Comparison of ENCODE assay signal across 10 mouse cellular contexts in the genomic region with DNA sequence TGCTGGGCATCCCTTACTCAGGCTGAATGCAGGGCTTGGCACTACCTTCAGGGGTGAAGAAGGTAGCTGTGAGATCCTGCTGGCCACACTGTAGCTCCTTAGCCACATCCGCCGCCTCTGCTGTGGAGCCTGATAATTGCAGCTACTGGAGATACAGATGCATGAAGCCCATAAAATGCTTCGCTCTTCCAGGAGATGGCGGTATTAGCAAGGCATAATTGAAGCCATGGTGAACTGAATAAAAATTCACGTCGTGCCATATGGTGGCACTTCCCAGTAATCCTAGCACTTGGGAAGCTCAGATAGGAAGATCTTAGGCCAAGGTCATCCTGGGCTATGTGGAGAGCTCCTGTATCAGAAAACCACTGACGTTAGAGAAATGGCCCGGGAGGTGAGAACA. TPM values are rescaled to one million over a fixed set of nuclear protein-coding genes. Genes with fewer than 3 reads are reported as not detected.
DNase-seq lines count a peak whose midpoint lies in the region; ATAC-seq and TF ChIP-seq lines count a peak whose summit lies in the region.
"Had no signal": no experiment of that assay in that cellular context is flagged by ENCODE, and none has a peak within 500 bp of the region (broad histone marks: within the 10 kb centered on the region; RNA-seq: fewer than 3 reads in every experiment).

No protein-coding gene starts in this region.

- peaks cover 15% of the 10 kb centered on the region for H3K36me3 ChIP-seq in midbrain, postnatal 0 days (ENCODE audit: insufficient read depth, low read length)
- peaks cover 47% of the 10 kb centered on the region for H3K36me3 ChIP-seq in midbrain, embryonic 13.5 days

- H3K4me2 ChIP-seq in midbrain, postnatal 0 days (ENCODE audit: low read depth, low read length, poor library complexity, severe bottlenecking) = no peak overlapping the region
- no peak overlapping the region for H3K4me2 ChIP-seq in midbrain, embryonic 13.5 days (replicated peaks)
- H3K4me2 ChIP-seq: lung, embryonic 15.5 days; neural tube, embryonic 13.5 days had no signal

- H3K27ac ChIP-seq in midbrain, postnatal 0 days (ENCODE audit: low read depth, low read length) = no peak overlapping the region
- no peak overlapping the region for H3K27ac ChIP-seq in midbrain, embryonic 13.5 days
- H3K27ac ChIP-seq: lung, embryonic 15.5 days; neural tube, embryonic 13.5 days had no signal

- H3K9me3 ChIP-seq in midbrain, postnatal 0 days (ENCODE audit: low read length) = no peaks in the 10 kb centered on the region
- H3K9me3 ChIP-seq in midbrain, embryonic 13.5 days = no peaks in the 10 kb centered on the region
- H3K9me3 ChIP-seq: lung, embryonic 15.5 days; neural tube, embryonic 13.5 days had no signal

- no peak overlapping the region for H3K4me3 ChIP-seq in midbrain, postnatal 0 days (ENCODE audit: low read depth, low read length)
- no peak overlapping the region for H3K4me3 ChIP-seq in midbrain, embryonic 13.5 days (replicated peaks)
- H3K4me3 ChIP-seq: lung, embryonic 15.5 days; neural tube, embryonic 13.5 days had no signal

- H3K9ac ChIP-seq in midbrain, postnatal 0 days (replicated peaks; ENCODE audit: low read length, poor library complexity, severe bottlenecking) = no peak overlapping the region
- H3K9ac ChIP-seq in midbrain, embryonic 13.5 days (replicated peaks) = no peak overlapping the region
- H3K9ac ChIP-seq: lung, embryonic 15.5 days; neural tube, embryonic 13.5 days had no signal

- WGBS in midbrain, postnatal 0 days = 52% methylated on average over 8 of the region's 8 CpGs
- 49% methylated on average over 8 of the region's 8 CpGs for WGBS in midbrain, embryonic 13.5 days

- ATAC-seq in midbrain, postnatal 0 days (ENCODE audit: low FRiP score) = no peak
- no peak for ATAC-seq in midbrain, embryonic 13.5 days
- peak; percentile 77 for ATAC-seq in common myeloid progenitor, adult 5-6 weeks (replicated peaks; ENCODE audit: low read depth, poor library complexity, severe bottlenecking)

- no peaks in the 10 kb centered on the region for H3K4me1 ChIP-seq in midbrain, postnatal 0 days (ENCODE audit: insufficient read depth, low read length)
- H3K4me1 ChIP-seq in midbrain, embryonic 13.5 days (replicated peaks) = no peaks in the 10 kb centered on the region
- H3K4me1 ChIP-seq: lung, embryonic 15.5 days; neural tube, embryonic 13.5 days had no signal

- DNase-seq in heart, postnatal 4 days = peak; percentile 12
- DNase-seq in heart, adult 11 months = no peak
- peak; percentile 65 for DNase-seq in midbrain, postnatal 0 days (ENCODE audit: low spot score)
- DNase-seq in retina, postnatal 7 days (ENCODE audit: low read depth, low spot score) = peak; percentile 64
- DNase-seq in spleen, postnatal 14 days (ENCODE audit: low spot score in 2 of 2) = no peak
- no peak for DNase-seq in T-cell, adult 2 months (ENCODE audit: low spot score)

- H3K27me3 ChIP-seq in midbrain, postnatal 0 days (ENCODE audit: insufficient read depth, low read length) = no peaks in the 10 kb centered on the region
- H3K27me3 ChIP-seq in midbrain, embryonic 13.5 days = no peaks in the 10 kb centered on the region
- H3K27me3 ChIP-seq: lung, embryonic 15.5 days; neural tube, embryonic 13.5 days had no signal

- TF ChIP-seq CTCF in midbrain, postnatal 0 days (IDR thresholded peaks at IDR 0.05) = peak; percentile 69

RNA-seq across cellular contexts. Expression of gene Slc25a20, which starts 8.0 kb away (rescaled TPM):
- 100 to 1,000 TPM; 206 to 213 TPM for total RNA-seq in heart, postnatal 4 days (2021)
- total RNA-seq in midbrain, postnatal 0 days (2014; rRNA removed) = 32.5 and 50.8 TPM in 2 replicates
- polyA plus RNA-seq in midbrain, postnatal 0 days (2015; fragmentation: Nextera tagmentation; extraction: Ambion mirVana) = 44.4 and 45.4 TPM in 2 replicates
- 39.5 and 40.5 TPM in 2 replicates for polyA plus RNA-seq in midbrain, embryonic 13.5 days (2015; fragmentation: Nextera tagmentation; extraction: Ambion mirVana)
- total RNA-seq in common myeloid progenitor, adult 5-6 weeks (2017) = 29.1 and 39.0 TPM in 2 replicates

RNA-seq across cellular contexts. Expression of gene Prkar2a, which starts 19.2 kb away (rescaled TPM):
- total RNA-seq in heart, postnatal 4 days (2021) = 10 to 100 TPM; 74.0 to 79.7 TPM
- 107 and 137 TPM in 2 replicates for total RNA-seq in midbrain, postnatal 0 days (2014; rRNA removed)
- 44.8 and 49.7 TPM in 2 replicates for polyA plus RNA-seq in midbrain, postnatal 0 days (2015; fragmentation: Nextera tagmentation; extraction: Ambion mirVana)
- polyA plus RNA-seq in midbrain, embryonic 13.5 days (2015; fragmentation: Nextera tagmentation; extraction: Ambion mirVana) = 49.3 and 54.0 TPM in 2 replicates
- 20.1 and 28.1 TPM in 2 replicates for total RNA-seq in common myeloid progenitor, adult 5-6 weeks (2017)

RNA-seq across cellular contexts. Expression of gene Arih2, which starts 20.7 kb away (rescaled TPM):
- 10 to 100 TPM; 60.7 to 76.7 TPM for total RNA-seq in heart, postnatal 4 days (2021)
- total RNA-seq in midbrain, postnatal 0 days (2014; rRNA removed) = 43.1 and 61.9 TPM in 2 replicates
- polyA plus RNA-seq in midbrain, postnatal 0 days (2015; fragmentation: Nextera tagmentation; extraction: Ambion mirVana) = 36.7 and 37.3 TPM in 2 replicates
- polyA plus RNA-seq in midbrain, embryonic 13.5 days (2015; fragmentation: Nextera tagmentation; extraction: Ambion mirVana) = 53.6 and 54.0 TPM in 2 replicates
- total RNA-seq in common myeloid progenitor, adult 5-6 weeks (2017) = 50.6 and 57.8 TPM in 2 replicates

Comparison
In these comparisons a context has a peak if more than half of its experiments do, and no peak if none do; other contexts are left out.
1. DNase-seq: peak in heart, postnatal 4 days (single experiment), midbrain, postnatal 0 days (single experiment) and retina, postnatal 7 days (single experiment); none in heart, adult 11 months (single experiment), spleen, postnatal 14 days (0 of 2) and T-cell, adult 2 months (single experiment).